Mouse (Mus musculus) left cerebral cortex, adult 11 months (tissue): ENCODE measurements at regions not wholly inside any gene's neighbourhood (a gene's known extent, or its start where the extent isn't known, plus 50 kb on each side); places are given as distances from the start of the nearest gene placed in this dataset.

Experiments used
- DNase-seq: peaks from one replicate; pipeline ENCODE4 v3.0.0; 2022; ENCODE audit warnings: low spot score

DNA sequence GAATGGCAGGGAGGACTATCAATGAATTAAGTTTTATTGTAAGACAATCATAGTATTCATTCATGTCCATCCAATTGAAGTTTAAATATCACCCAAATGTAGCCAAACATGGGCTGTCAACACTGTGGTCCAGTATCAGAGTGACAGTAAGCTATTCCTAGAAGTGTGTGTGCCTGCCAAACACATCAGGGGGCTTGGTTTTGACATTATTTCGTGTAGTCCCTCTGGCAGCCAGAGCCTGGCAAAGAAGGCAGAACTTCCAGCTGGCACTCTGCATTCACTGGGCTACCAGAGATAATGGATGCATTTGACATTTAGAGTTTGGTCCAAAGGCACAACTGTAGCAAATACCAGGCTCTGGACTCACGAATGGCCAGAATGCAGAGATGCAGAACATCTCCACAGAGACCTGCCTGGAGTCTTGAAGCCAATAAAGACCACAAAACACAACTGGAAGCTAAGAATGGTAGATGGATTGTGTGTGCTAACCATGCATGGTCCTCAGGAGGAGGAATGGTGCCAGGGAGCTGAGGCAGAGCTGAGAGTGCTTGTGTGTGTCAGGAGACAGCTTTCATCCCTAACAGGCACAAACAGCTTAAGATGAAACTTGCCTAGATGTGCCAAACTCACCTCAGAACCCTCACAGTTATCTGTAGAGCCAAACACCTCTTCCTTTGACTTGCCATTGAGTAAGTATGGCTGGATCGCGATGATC is 210.9 kb downstream of the Lrig3 start:
- DNase-seq: no peak

DNA sequence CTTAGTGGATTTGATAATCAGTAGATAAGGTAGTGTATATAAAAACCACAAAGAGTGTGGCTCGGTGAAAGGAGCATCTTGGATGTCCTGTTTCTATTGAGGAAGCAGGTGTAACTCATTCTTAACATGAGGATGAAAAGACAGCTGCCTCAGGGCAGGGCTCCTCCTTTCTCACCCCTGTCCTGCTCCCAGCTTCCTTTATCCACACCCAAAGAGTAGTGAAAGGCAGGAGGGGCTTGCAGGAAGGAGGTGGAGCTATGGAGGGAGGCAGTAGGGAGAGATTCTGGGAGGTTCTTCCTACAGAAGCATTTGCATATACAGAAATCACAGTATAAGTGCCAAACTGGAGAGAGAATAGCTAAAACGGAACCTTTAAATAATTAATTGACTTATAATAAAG is 216.4 kb downstream of the Lrig3 start:
- DNase-seq: no peak

DNA sequence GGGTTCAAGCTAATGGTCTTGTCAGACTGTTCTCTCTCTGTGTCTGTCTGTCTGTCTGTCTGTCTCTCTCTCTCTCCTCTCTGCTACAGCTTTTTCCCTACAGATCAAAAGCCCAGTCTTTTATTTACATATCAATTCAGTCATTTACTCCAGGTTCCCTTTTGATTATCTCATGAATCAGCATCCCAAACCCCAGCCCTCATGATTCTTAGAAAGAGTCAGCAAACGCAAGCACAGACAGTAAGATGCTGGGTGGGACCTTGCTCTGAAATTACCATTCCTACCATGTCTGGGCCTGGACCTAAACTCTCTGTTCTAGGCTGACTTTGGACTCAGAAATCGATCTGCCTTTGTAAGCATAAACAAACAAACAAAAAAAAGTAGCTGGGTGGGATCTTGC is 218.0 kb downstream of the Lrig3 start:
- DNase-seq: no peak

DNA sequence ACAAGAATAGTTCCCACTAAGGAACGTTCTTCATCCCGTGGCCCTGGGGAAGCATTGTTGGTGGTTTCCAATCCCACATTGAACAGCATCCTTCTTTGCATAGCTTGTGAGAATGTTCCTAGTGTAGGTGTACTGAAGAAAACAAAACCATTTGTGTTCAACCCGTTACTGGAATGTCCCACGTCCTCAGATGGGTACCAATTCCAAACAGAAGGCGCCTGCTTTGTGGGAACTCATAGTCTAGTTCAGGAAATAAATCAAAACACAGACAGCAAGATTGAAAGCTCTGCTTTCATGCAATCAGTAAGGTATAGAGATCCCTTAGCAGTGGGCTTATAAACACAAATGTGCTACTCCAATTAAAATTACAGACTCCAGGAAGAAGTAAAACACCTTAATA is 219.4 kb downstream of the Lrig3 start:
- DNase-seq: no peak

DNA sequence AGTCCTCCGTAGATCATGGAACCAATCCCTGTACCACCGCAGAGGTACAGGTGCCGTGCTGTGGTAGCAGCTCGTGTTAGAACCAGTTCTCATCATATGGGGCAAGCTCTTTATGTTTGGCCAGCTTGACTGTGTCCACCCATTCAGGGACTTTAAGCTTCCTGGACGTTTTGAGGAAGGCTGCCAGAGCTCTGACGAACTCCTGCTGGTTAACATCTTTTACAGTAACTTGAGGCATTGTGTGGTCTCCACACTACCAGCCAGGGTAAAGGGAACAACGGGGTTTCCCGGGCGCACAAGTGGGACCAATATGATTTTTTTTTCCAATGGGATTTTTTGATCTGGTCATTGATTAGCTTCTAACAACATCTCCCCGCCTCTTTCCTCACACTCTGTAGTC is 220.1 kb downstream of the Lrig3 start:
- DNase-seq: no peak

DNA sequence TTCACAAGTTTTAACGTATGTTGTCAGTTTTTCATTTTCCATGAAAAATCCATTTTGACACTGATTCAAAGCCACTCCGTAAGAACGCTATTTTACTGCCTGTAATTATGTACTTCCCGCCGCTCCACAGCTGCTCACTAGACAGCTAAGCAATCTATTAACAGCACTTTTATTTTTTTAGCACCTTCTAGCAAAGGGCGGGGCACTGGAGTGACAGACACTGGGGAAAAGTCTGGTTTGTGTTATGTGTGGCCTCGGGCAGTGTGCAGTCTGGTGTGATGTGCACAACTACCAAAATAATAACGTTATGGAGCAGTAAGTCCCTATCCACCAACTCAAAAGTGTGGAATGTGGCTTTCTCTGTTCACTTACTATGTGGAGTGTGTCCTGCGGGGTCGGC is 223.0 kb downstream of the Lrig3 start:
- DNase-seq: no peak
